In the genomic region with DNA sequence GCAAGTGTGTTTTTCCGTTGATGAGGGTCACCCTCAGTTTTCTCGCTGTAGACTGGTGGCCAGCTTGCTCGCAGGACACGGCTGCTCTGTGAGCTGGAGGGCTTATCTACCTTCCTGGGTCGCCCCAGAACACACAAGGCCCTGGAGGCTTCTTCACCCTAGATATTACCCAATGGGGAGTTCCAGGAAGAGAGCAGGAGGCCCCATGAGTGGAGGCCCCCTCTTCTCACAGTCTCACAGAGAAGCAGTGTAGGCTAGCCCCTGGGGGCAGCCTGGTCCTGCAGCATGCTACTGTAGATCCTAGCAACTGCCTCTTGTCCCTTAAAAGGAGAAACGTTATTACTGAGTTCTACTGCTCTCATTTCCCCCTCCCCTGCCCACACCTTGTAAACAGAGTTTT, we compare ENCODE assay signal across 11 mouse cellular contexts. TPM values are rescaled to one million over a fixed set of nuclear protein-coding genes. Genes with fewer than 3 reads are reported as not detected.
DNase-seq lines count a peak whose midpoint lies in the region; ATAC-seq and TF ChIP-seq lines count a peak whose summit lies in the region.
"Had no signal": no experiment of that assay in that cellular context is flagged by ENCODE, and none has a peak within 500 bp of the region (broad histone marks: within the 10 kb centered on the region; RNA-seq: fewer than 3 reads in every experiment).

No protein-coding gene starts in this region.

- TF ChIP-seq POLR2A in limb, embryonic 14.5 days (IDR thresholded peaks at IDR 0.05; ENCODE audit: borderline replicate concordance, extremely low read depth, insufficient read depth, insufficient read length), result no peak

- H3K4me2 ChIP-seq in neural tube, embryonic 11.5 days (ENCODE audit: low read depth), result no peak overlapping the region
- peak overlapping the region; percentile 24; the same call in 1 of the 2 replicates for H3K4me2 ChIP-seq in limb, embryonic 14.5 days (replicated peaks; ENCODE audit: low read depth, low read length, severe bottlenecking)
- no peak overlapping the region for H3K4me2 ChIP-seq in stomach, postnatal 0 days (replicated peaks; ENCODE audit: low read depth)

- H3K4me1 ChIP-seq in neural tube, embryonic 11.5 days (ENCODE audit: control insufficient read depth, insufficient read depth, low read length), result peaks cover 6% of the 10 kb centered on the region; the same call in 1 of the 2 replicates
- H3K4me1 ChIP-seq in limb, embryonic 14.5 days (ENCODE audit: control insufficient read depth, insufficient read depth, low read length), result peaks cover 41% of the 10 kb centered on the region
- H3K4me1 ChIP-seq in stomach, postnatal 0 days (replicated peaks; ENCODE audit: control insufficient read depth, insufficient read depth), result peaks cover 7% of the 10 kb centered on the region

- no peaks in the 10 kb centered on the region for H3K27me3 ChIP-seq in neural tube, embryonic 11.5 days (ENCODE audit: control insufficient read depth, insufficient read depth, low read length)
- peaks cover 6% of the 10 kb centered on the region; the same call in 1 of the 2 replicates for H3K27me3 ChIP-seq in limb, embryonic 14.5 days (ENCODE audit: control insufficient read depth, insufficient read depth, low read length)
- H3K27me3 ChIP-seq in stomach, postnatal 0 days (ENCODE audit: control insufficient read depth, insufficient read depth, low read length), result no peaks in the 10 kb centered on the region

- no peak for DNase-seq in gastrocnemius, adult 2 months
- DNase-seq in gastrocnemius, postnatal 36 days, result no peak
- no peak for DNase-seq in neural tube, embryonic 11.5 days (ENCODE audit: low spot score)
- DNase-seq in neural tube, embryonic 10.5 days (ENCODE audit: extremely low spot score, low spot score), result no peak
- DNase-seq in limb, embryonic 14.5 days (ENCODE audit: low spot score), result no peak
- DNase-seq in stomach, postnatal 0 days (ENCODE audit: low spot score), result no peak
- DNase-seq in right cerebral cortex, postnatal 25 days, result no peak
- DNase-seq in ovary, postnatal 14 days (ENCODE audit: low spot score), result no peak
- DNase-seq: cerebellum, adult 8-10 months; thymus, adult 2 months had no signal

- H3K36me3 ChIP-seq in neural tube, embryonic 11.5 days (ENCODE audit: control insufficient read depth, insufficient read depth, low read length), result no peaks in the 10 kb centered on the region
- no peaks in the 10 kb centered on the region for H3K36me3 ChIP-seq in limb, embryonic 14.5 days (ENCODE audit: control insufficient read depth, insufficient read depth, low read length)
- no peaks in the 10 kb centered on the region for H3K36me3 ChIP-seq in stomach, postnatal 0 days (ENCODE audit: control insufficient read depth, insufficient read depth, low read length)

- H3K4me3 ChIP-seq in gastrocnemius, adult 2 months, result no peak overlapping the region
- no peak overlapping the region for H3K4me3 ChIP-seq in neural tube, embryonic 11.5 days (ENCODE audit: low read depth, low read length)
- H3K4me3 ChIP-seq in limb, embryonic 14.5 days (replicated peaks; ENCODE audit: low read length), result no peak overlapping the region
- no peak overlapping the region for H3K4me3 ChIP-seq in stomach, postnatal 0 days (ENCODE audit: low read depth, low read length)

- intact Hi-C loops in gastrocnemius, adult 2 months (cut with DNase I), result no loop called here
- intact Hi-C loops in gastrocnemius, postnatal 36 days (cut with DNase I), result no loop called here

- peak overlapping the region; percentile 66 for H3K27ac ChIP-seq in gastrocnemius, adult 2 months
- 0 out of 2 replicates have a peak overlapping the region, but pooled peaks have one; percentile 27 for H3K27ac ChIP-seq in neural tube, embryonic 11.5 days (ENCODE audit: low read depth, low read length)
- peak overlapping the region; percentile 40; the same call in 1 of the 2 replicates for H3K27ac ChIP-seq in limb, embryonic 14.5 days (replicated peaks; ENCODE audit: low read depth, low read length)
- no peak overlapping the region for H3K27ac ChIP-seq in stomach, postnatal 0 days (replicated peaks)

- no peak overlapping the region for H3K9ac ChIP-seq in neural tube, embryonic 11.5 days (ENCODE audit: low read length)
- H3K9ac ChIP-seq in limb, embryonic 14.5 days (ENCODE audit: low read depth, low read length, severe bottlenecking), result no peak overlapping the region
- H3K9ac ChIP-seq in stomach, postnatal 0 days (ENCODE audit: low read length), result no peak overlapping the region

- 65% methylated on average over 6 of the region's 6 CpGs for WGBS in neural tube, embryonic 11.5 days
- WGBS in limb, embryonic 14.5 days, result 16% methylated on average over 6 of the region's 6 CpGs
- WGBS in stomach, postnatal 0 days, result 39% methylated on average over 6 of the region's 6 CpGs

- TF ChIP-seq CTCF in gastrocnemius, adult 2 months (IDR thresholded peaks at IDR 0.05), result no peak
- no peak for TF ChIP-seq CTCF in stomach, postnatal 0 days (IDR thresholded peaks at IDR 0.05; ENCODE audit: low read depth)

- no peak for TF ChIP-seq EP300 in stomach, postnatal 0 days (optimal IDR thresholded peaks at IDR 0.05)

- no peaks in the 10 kb centered on the region for H3K9me3 ChIP-seq in neural tube, embryonic 11.5 days (ENCODE audit: control insufficient read depth, low read length)
- no peaks in the 10 kb centered on the region for H3K9me3 ChIP-seq in limb, embryonic 14.5 days (ENCODE audit: control insufficient read depth, low read length)
- H3K9me3 ChIP-seq in stomach, postnatal 0 days (ENCODE audit: control insufficient read depth, low read length), result no peaks in the 10 kb centered on the region

- no peak for ATAC-seq in neural tube, embryonic 11.5 days (ENCODE audit: insufficient read depth, low FRiP score, low TSS enrichment)
- no peak for ATAC-seq in limb, embryonic 14.5 days (ENCODE audit: low FRiP score, low read depth)
- ATAC-seq in stomach, postnatal 0 days (ENCODE audit: low FRiP score, low TSS enrichment), result no peak; the same call in 1 of the 2 replicates
- ATAC-seq: activated CD4-positive, CD25-positive, alpha-beta regulatory T cell, adult 4 months had no signal

RNA-seq across cellular contexts. Expression of a gene that starts 28.4 kb away (rescaled TPM):
- total RNA-seq in gastrocnemius, adult 2 months (2021), result 1 to 10 TPM in 1 of 2 experiments, under 1 TPM in 1; 0.78 to 1.6 TPM
- 1 to 10 TPM in 1 of 2 experiments, under 1 TPM in 1; 0.48 to 1.5 TPM for total RNA-seq in gastrocnemius, postnatal 36 days (2021)
- 0.17 and 0.20 TPM in 2 replicates for polyA plus RNA-seq in neural tube, embryonic 11.5 days (2014; fragmentation: Nextera tagmentation; extraction: Ambion mirVana)
- 12.3 and 17.1 TPM in 2 replicates for polyA plus RNA-seq in limb, embryonic 14.5 days (2012; rRNA removed)
- polyA plus RNA-seq in limb, embryonic 14.5 days (2014; fragmentation: Nextera tagmentation; extraction: Ambion mirVana), result 4.4 and 5.2 TPM in 2 replicates
- 1.3 and 1.4 TPM in 2 replicates for polyA plus RNA-seq in stomach, postnatal 0 days (2015; fragmentation: Nextera tagmentation; extraction: Ambion mirVana)
- polyA plus RNA-seq: activated CD4-positive, CD25-positive, alpha-beta regulatory T cell, adult 4 months had no signal
